Mouse (Mus musculus): ENCODE results near the gene Id3. TPM values are rescaled to one million over a fixed set of nuclear protein-coding genes. Genes with fewer than 3 reads are reported as not detected.

Id3 gene
- polyA plus RNA-seq, 1 experiment from 2014 or later = 288 TPM

DNA sequence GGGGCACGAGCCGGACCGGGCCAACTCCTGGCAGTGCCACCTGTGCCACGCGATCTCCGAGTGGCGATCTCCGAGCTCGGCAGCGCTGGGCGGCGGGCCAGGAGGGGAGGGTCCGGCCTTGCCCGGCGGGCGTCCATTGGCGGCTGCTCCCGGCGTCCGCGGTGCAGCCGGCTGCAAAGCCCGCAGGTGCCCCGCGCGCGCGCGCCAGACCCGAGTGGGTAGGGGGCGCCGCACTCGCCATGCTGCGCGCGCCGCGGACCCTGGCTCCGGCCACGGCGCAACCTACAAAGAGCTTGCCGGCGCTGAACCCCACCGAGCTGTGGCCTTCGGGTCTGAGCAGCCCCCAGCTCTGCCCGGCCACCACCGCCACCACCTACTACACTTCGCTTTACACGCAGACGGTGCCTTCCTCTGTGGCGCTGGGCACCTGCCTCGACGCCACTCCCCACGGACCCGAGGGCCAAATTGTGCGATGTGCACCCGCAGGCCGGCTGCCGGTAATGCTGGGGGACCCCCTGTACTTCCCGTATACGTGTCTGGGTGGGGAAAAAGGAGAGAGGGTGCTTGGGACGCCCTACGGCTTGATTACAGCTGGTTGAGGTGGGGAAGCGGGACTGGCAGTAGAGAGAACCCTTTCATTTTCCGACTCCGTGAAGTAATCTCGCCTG lies 29.4 kb downstream of the Id3 start:
- peak overlapping the region; percentile 93 for H3K9ac ChIP-seq
- peak overlapping the region; percentile 100 for H3K4me2 ChIP-seq
- ATAC-seq (ENCODE audit: extremely low read depth, insufficient number of reproducible peaks, low FRiP score, low TSS enrichment) = peak; percentile 12; the same call in 1 of the 2 replicates
- H3K36me3 ChIP-seq = no peaks in the 10 kb centered on the region
- H3K4me3 ChIP-seq = peak overlapping the region; percentile 85
- no peaks in the 10 kb centered on the region for H3K27me3 ChIP-seq (replicated peaks)
- H3K4me1 ChIP-seq = peaks cover 54% of the 10 kb centered on the region
- no peaks in the 10 kb centered on the region for H3K9me3 ChIP-seq
- under 1% methylated on average over 66 of the region's 67 CpGs for WGBS
- H3K27ac ChIP-seq (replicated peaks) = peak overlapping the region; percentile 65

DNA sequence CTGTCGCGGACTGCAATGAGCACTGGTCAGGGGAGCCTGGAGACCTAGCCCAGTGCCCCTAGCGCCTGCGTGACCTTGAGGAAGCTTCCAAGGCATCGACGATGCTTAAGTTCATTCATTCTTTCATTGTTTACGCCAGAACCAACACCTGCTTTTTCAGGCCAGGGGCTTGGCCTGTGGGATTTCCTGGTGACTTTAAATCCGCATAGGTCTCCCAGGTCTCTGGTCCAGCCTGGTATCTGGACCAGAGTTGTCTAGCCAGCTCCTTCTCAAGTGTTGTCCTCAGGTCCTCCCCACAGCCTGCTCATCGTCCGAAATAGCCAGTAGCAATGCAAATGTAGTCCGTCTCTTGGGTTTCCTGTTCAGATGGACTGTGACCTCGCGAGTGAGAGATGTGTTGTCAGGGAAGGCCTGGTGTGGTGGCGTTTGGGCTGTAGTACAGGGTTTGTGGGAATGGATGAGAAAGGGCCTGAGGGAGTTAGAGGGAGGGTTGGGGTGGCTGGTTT lies 30.0 kb downstream of the Id3 start:
- peak overlapping the region; percentile 65 for H3K27ac ChIP-seq (replicated peaks)
- ATAC-seq (ENCODE audit: extremely low read depth, insufficient number of reproducible peaks, low FRiP score, low TSS enrichment) = no peak
- H3K9ac ChIP-seq = peak overlapping the region; percentile 93
- WGBS = 6% methylated on average over 14 of the region's 14 CpGs
- peaks cover 60% of the 10 kb centered on the region for H3K4me1 ChIP-seq
- H3K4me2 ChIP-seq = peak overlapping the region; percentile 100
- H3K27me3 ChIP-seq (replicated peaks) = no peaks in the 10 kb centered on the region
- H3K9me3 ChIP-seq = no peaks in the 10 kb centered on the region
- H3K36me3 ChIP-seq = no peaks in the 10 kb centered on the region
- H3K4me3 ChIP-seq = peak overlapping the region; percentile 85

DNA sequence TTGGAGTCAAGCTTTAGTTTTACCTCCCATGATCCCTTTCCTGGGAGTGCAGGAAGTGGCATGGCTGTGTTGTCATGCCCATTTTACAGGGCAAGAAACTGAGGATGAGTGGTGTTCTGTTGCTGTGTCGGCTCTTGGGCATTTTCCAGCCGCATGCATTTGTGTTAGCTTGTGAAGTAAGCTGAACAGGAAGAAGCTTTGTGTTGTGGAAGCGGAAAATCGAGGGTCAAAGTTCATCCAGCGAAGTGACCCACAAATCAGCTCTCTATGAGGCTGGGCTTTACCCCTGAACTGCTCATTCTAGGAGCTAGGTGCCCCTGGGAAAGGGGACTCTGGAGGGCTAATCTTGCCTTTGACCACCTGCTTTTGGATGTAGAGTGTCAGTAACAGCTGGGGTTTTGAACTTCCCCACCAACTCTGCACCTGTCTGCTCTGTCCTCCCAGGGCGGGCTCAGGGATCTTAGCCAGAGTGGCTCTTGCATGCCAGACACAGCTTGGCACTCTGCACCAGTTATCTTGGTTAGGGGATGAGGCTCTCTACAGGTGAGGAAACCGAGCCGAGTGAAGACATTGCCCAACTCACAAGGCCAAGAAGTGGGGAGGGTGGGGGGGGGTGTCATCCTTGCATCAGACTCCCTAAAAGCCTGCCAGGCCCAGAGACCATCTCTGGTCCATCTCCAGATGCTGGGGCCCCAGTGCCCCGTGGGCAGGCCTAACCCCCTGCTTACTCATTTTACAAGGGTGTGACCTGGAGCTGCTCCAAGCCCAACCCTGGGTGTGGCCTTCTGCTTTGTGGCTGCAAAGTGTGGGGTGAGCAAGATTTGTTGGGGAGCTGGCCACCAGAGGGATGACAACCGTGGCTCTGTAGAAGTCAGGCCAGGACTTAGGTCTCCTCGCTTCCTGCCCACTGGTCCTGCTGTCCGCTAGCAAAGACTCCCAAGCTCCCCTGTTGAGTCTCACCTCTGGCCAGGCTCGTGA lies 31.2 kb downstream of the Id3 start:
- 66% methylated on average over 13 of the region's 13 CpGs for WGBS
- H3K27ac ChIP-seq (replicated peaks) = peak overlapping the region; percentile 32

DNA sequence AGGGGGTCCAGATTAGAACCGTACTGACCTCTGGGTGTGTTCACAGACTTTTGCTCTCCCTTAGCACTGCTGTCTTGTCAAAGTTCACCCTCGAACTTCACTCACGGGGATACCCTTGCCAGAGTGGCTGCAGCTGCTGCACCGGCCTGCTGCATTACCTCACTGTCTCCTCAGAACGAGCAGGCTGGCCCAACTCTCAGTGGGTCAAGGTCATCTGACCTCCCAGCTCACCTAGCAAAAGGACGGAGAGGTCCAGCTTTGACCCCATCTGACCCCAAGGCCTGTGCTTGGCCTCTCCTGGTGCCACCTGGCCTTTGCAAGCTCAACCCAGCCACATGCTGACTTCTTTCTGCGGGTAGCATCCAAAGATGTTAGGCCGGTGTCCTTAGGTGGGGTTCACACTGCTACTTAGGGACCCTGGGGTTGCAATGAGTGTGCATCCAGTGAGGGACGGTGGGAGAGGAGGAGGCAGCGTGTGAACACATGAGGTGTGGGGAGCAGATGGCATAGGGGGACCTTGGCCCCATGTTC lies 32.8 kb downstream of the Id3 start:
- no peaks in the 10 kb centered on the region for H3K27me3 ChIP-seq (replicated peaks)
- peaks cover 89% of the 10 kb centered on the region for H3K4me1 ChIP-seq
- no peak for ATAC-seq (ENCODE audit: extremely low read depth, insufficient number of reproducible peaks, low FRiP score, low TSS enrichment)
- no peaks in the 10 kb centered on the region for H3K36me3 ChIP-seq
- peak overlapping the region; percentile 100; the same call in 1 of the 2 replicates for H3K4me2 ChIP-seq
- 68% methylated on average over 10 of the region's 10 CpGs for WGBS
- H3K4me3 ChIP-seq = no peak overlapping the region
- H3K27ac ChIP-seq (replicated peaks) = 0 out of 2 replicates have a peak overlapping the region, but pooled peaks have one; percentile 72
- no peaks in the 10 kb centered on the region for H3K9me3 ChIP-seq
- peak overlapping the region; percentile 21; the same call in 1 of the 2 replicates for H3K9ac ChIP-seq

More for the DNA sequence above, 31.2 kb downstream of the Id3 start:
- ATAC-seq (ENCODE audit: extremely low read depth, insufficient number of reproducible peaks, low FRiP score, low TSS enrichment) = peak; percentile 44; the same call in 1 of the 2 replicates
- H3K4me3 ChIP-seq = peak overlapping the region; percentile 85
- peak overlapping the region; percentile 93 for H3K9ac ChIP-seq
- no peaks in the 10 kb centered on the region for H3K27me3 ChIP-seq (replicated peaks)
- H3K4me1 ChIP-seq = peaks cover 73% of the 10 kb centered on the region
- no peaks in the 10 kb centered on the region for H3K36me3 ChIP-seq
- peak overlapping the region; percentile 100 for H3K4me2 ChIP-seq
- H3K9me3 ChIP-seq = no peaks in the 10 kb centered on the region

- H3K4me3 ChIP-seq = no peak overlapping the region
- H3K27me3 ChIP-seq (replicated peaks) = no peaks in the 10 kb centered on the region
- peaks cover 90% of the 10 kb centered on the region for H3K4me1 ChIP-seq
- H3K4me2 ChIP-seq = peak overlapping the region; percentile 71
- WGBS = 22% methylated on average over 8 of the region's 8 CpGs
- H3K9me3 ChIP-seq = no peaks in the 10 kb centered on the region
- ATAC-seq (ENCODE audit: extremely low read depth, insufficient number of reproducible peaks, low FRiP score, low TSS enrichment) = no peak
- peak overlapping the region; percentile 63; the same call in 1 of the 2 replicates for H3K9ac ChIP-seq
- H3K27ac ChIP-seq (replicated peaks) = peak overlapping the region; percentile 72
- no peaks in the 10 kb centered on the region for H3K36me3 ChIP-seq
Measured at GRCm38 (mm10) chr4:136177244-136177611, 33.9 kb downstream of the Id3 start.

- 0 out of 2 replicates have a peak, but pooled peaks have one; percentile 17 for ATAC-seq (ENCODE audit: extremely low read depth, insufficient number of reproducible peaks, low FRiP score, low TSS enrichment)
- Histone ChIP-seq H3K27me3 (replicated peaks) (no peaks in the 10 kb centered on the region), H3K27ac (replicated peaks) (peak overlapping the region; percentile 72), H3K9ac (peak overlapping the region; percentile 63), H3K9me3 (no peaks in the 10 kb centered on the region), H3K4me3 (no peak overlapping the region), H3K36me3 (no peaks in the 10 kb centered on the region), H3K4me2 (peak overlapping the region; percentile 71), H3K4me1 (peaks cover 89% of the 10 kb centered on the region)
- WGBS = 50% methylated on average over 11 of the region's 11 CpGs
Measured at GRCm38 (mm10) chr4:136177612-136178474, 34.5 kb downstream of the Id3 start.

DNA sequence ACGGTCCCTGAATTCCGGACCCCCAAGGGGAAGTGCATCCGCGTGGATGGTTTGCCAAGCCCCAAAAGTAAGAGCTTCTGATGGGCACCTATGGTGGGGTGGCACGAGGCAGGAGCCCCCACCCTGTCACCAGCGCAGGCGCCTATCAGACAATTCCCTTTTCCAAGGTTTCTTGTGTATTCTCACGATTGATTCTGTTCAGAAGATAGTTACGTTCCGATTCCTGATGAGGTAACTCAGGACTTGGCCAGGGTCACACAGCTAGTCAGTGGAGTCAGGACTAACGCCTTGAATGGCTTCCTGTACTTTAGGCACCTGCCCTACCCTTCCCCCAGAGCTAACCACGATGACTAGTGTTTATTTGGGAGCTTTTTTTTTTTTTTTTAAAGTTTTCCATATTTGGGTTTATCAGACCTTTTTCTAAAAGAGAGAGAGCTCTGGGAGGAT lies 35.2 kb downstream of the Id3 start:
- H3K9me3 ChIP-seq = no peaks in the 10 kb centered on the region
- no peak for ATAC-seq (ENCODE audit: extremely low read depth, insufficient number of reproducible peaks, low FRiP score, low TSS enrichment)
- no peak overlapping the region for H3K4me3 ChIP-seq
- peaks cover 82% of the 10 kb centered on the region for H3K4me1 ChIP-seq
- peak overlapping the region; percentile 63 for H3K9ac ChIP-seq
- H3K4me2 ChIP-seq = peak overlapping the region; percentile 71
- no peaks in the 10 kb centered on the region; the same call in 1 of the 2 replicates for H3K36me3 ChIP-seq
- H3K27me3 ChIP-seq (replicated peaks) = no peaks in the 10 kb centered on the region
- peak overlapping the region; percentile 72 for H3K27ac ChIP-seq (replicated peaks)
- 71% methylated on average over 12 of the region's 12 CpGs for WGBS

- H3K27me3 ChIP-seq (replicated peaks) = no peaks in the 10 kb centered on the region
- peaks cover 6% of the 10 kb centered on the region; the same call in 1 of the 2 replicates for H3K36me3 ChIP-seq
- H3K27ac ChIP-seq (replicated peaks) = peak overlapping the region; percentile 84
- peak overlapping the region; percentile 71 for H3K4me2 ChIP-seq
- no peaks in the 10 kb centered on the region for H3K9me3 ChIP-seq
- ATAC-seq (ENCODE audit: extremely low read depth, insufficient number of reproducible peaks, low FRiP score, low TSS enrichment) = no peak
- 85% methylated on average over 7 of the region's 7 CpGs for WGBS
- H3K4me1 ChIP-seq = peaks cover 73% of the 10 kb centered on the region
- H3K4me3 ChIP-seq = peak overlapping the region; percentile 50; the same call in 1 of the 2 replicates
- peak overlapping the region; percentile 74; the same call in 1 of the 2 replicates for H3K9ac ChIP-seq
Measured at GRCm38 (mm10) chr4:136179456-136179855, 36.2 kb downstream of the Id3 start.

- Histone ChIP-seq H3K36me3 (peaks cover 9% of the 10 kb centered on the region; the same call in 1 of the 2 replicates), H3K4me2 (peak overlapping the region; percentile 71), H3K9me3 (no peaks in the 10 kb centered on the region), H3K9ac (peak overlapping the region; percentile 74), H3K27me3 (replicated peaks) (no peaks in the 10 kb centered on the region), H3K27ac (replicated peaks) (peak overlapping the region; percentile 84), H3K4me1 (peaks cover 67% of the 10 kb centered on the region), H3K4me3 (peak overlapping the region; percentile 50)
- WGBS = 3% methylated on average over 15 of the region's 15 CpGs
- peak; percentile 33; the same call in 1 of the 2 replicates for ATAC-seq (ENCODE audit: extremely low read depth, insufficient number of reproducible peaks, low FRiP score, low TSS enrichment)
Measured at GRCm38 (mm10) chr4:136179998-136180397, 36.7 kb downstream of the Id3 start.

Data from heart, embryonic 13.5 days (tissue).